Mouse (Mus musculus) intestine, postnatal 0 days (tissue): Measurements from ENCODE around the gene Ctnna2. TPM values are rescaled to one million over a fixed set of nuclear protein-coding genes. Genes with fewer than 3 reads are reported as not detected.

Source experiments
- ATAC-seq: fragments of 200-750 bp; cut with Nextera tagmentation; 2 replicates; pipeline ENCODE4 v1.8.0; 2017; ENCODE audit warnings: mild to moderate bottlenecking, moderate TSS enrichment, moderate library complexity
- H3K27ac ChIP-seq: fragments of 300-500 bp; sonication (generic); 2 replicates; pipeline ENCODE4 v1.5.1; 2014; ENCODE audit warnings: mild to moderate bottlenecking, low read depth, low read length, moderate library complexity
- H3K27me3 ChIP-seq: fragments of 300-500 bp; sonication (generic); replicated peaks from 2 replicates; pipeline ENCODE4 v1.6.1; 2014; ENCODE audit warnings: low read length, mixed read lengths; ENCODE audit not compliant: control insufficient read depth, insufficient read depth
- H3K36me3 ChIP-seq: fragments of 300-500 bp; sonication (generic); 2 replicates; pipeline ENCODE4 v1.6.1; 2014; ENCODE audit warnings: mild to moderate bottlenecking, moderate library complexity; ENCODE audit not compliant: control insufficient read depth, insufficient read depth
- H3K4me1 ChIP-seq: fragments of 300-500 bp; sonication (generic); replicated peaks from 2 replicates; pipeline ENCODE4 v1.6.1; 2014; ENCODE audit warnings: antibody characterized with exemption, low read length, mixed read lengths; ENCODE audit not compliant: control insufficient read depth, insufficient read depth
- H3K4me2 ChIP-seq: fragments of 300-500 bp; sonication (generic); replicated peaks from 2 replicates; pipeline ENCODE4 v1.6.1; 2014; ENCODE audit warnings: low read depth, mild to moderate bottlenecking, moderate library complexity
- H3K4me3 ChIP-seq: fragments of 300-500 bp; sonication (generic); 2 replicates; pipeline ENCODE4 v1.5.1; 2014; ENCODE audit warnings: low read depth, low read length
- H3K9ac ChIP-seq: fragments of 300-500 bp; sonication (generic); 2 replicates; pipeline ENCODE4 v1.6.1; 2014; ENCODE audit warnings: mild to moderate bottlenecking, low read depth, low read length
- H3K9me3 ChIP-seq: fragments of 300-500 bp; sonication (generic); 2 replicates; pipeline ENCODE4 v1.6.1; 2016; ENCODE audit warnings: mixed run types; ENCODE audit not compliant: control insufficient read depth
- CTCF ChIP-seq: sonication (generic); IDR thresholded peaks from 2 replicates; pipeline ENCODE4 v1.5.1; 2016; ENCODE audit warnings: low read depth, mild to moderate bottlenecking, control low read depth, antibody characterized with exemption, moderate library complexity
- WGBS: fragments of 180-500 bp; shearing (Covaris S2); extraction: QIAGEN DNeasy Blood & Tissue Kit; methylation state at CpG from one replicate; pipeline ENCODE4 v1.1.7; 2014; 5-methylcytosine and 5-hydroxymethylcytosine counted together
- polyA plus RNA-seq: library from polyadenylated mRNA; unstranded; fragments of >200 nt; fragmentation: Nextera tagmentation; extraction: Ambion mirVana; gene quantifications from 2 replicates; pipeline ENCODE4 v1.2.1, GENCODE M21; 2015

Ctnna2 gene
- polyA plus RNA-seq, 1 experiment from 2014 or later, result 2.3 TPM

DNA sequence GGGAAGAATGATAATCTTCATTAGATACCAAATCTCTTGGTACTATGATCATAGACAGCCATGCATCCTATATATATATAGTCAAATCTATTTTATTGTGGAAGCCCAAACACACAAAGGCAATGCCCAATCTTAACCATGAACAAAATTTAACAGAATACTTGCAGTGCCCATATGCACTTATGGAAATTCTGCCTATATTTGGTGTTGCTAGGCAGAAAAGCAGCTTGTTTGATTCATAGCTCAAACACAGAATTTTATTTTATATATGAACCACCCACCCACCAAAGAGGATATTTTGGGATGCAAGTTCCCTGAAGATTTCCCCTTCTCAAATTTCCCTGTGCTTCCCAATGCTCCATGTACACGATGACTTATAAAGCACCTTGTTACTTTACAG lies 655.2 kb downstream of the Ctnna2 start:
- Histone ChIP-seq H3K9me3 (no peaks in the 10 kb centered on the region), H3K36me3 (no peaks in the 10 kb centered on the region), H3K27ac (no peak overlapping the region), H3K4me2 (no peak overlapping the region), H3K27me3 (no peaks in the 10 kb centered on the region), H3K4me1 (no peaks in the 10 kb centered on the region), H3K4me3 (no peak overlapping the region), H3K9ac (no peak overlapping the region)
- ATAC-seq, result no peak
- 78% methylated on average over 1 of the region's 1 CpGs for WGBS
- TF ChIP-seq CTCF, result no peak

DNA sequence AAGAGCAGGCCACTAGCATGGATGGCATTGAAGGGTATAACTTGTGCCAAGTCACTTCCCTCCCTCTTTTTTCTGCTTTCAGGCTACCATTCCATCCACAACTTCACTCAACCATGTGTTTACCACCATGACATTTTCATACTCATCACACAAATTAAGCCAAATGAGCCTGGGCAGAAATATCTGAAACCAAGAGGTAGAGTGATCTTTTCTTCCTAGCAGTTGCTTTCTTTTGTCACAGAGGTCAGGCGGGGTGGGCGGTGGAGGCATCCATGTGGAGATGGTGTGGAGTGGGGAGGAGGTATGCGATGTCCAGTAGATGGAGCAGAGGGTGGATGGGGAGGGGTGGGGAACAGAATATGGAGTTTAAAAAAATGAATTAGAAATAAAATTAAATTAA lies 672.7 kb downstream of the Ctnna2 start:
- no peak overlapping the region for H3K9ac ChIP-seq
- H3K4me2 ChIP-seq, result no peak overlapping the region
- H3K27ac ChIP-seq, result no peak overlapping the region
- no peak for ATAC-seq
- H3K4me3 ChIP-seq, result no peak overlapping the region
- H3K4me1 ChIP-seq, result no peaks in the 10 kb centered on the region
- no peak for TF ChIP-seq CTCF
- 91% methylated on average over 3 of the region's 3 CpGs for WGBS
- H3K9me3 ChIP-seq, result no peaks in the 10 kb centered on the region
- no peaks in the 10 kb centered on the region for H3K36me3 ChIP-seq
- H3K27me3 ChIP-seq, result no peaks in the 10 kb centered on the region

- no peaks in the 10 kb centered on the region for H3K36me3 ChIP-seq
- H3K27me3 ChIP-seq, result no peaks in the 10 kb centered on the region
- ATAC-seq, result no peak
- no peaks in the 10 kb centered on the region for H3K9me3 ChIP-seq
- H3K9ac ChIP-seq, result no peak overlapping the region
- H3K4me2 ChIP-seq, result no peak overlapping the region
- H3K27ac ChIP-seq, result no peak overlapping the region
- no peaks in the 10 kb centered on the region for H3K4me1 ChIP-seq
- 87% methylated on average over 1 of the region's 1 CpGs for WGBS
- no peak for TF ChIP-seq CTCF
- H3K4me3 ChIP-seq, result no peak overlapping the region
Measured at GRCm38 (mm10) chr6:77301305-77301704, 678.2 kb downstream of the Ctnna2 start.

GRCm38 (mm10) chr6:77291415-77291814 lies 688.1 kb downstream of the Ctnna2 start:
- Histone ChIP-seq H3K4me1 (no peaks in the 10 kb centered on the region), H3K36me3 (no peaks in the 10 kb centered on the region), H3K9me3 (no peaks in the 10 kb centered on the region), H3K4me3 (no peak overlapping the region), H3K9ac (no peak overlapping the region), H3K27ac (no peak overlapping the region), H3K27me3 (no peaks in the 10 kb centered on the region), H3K4me2 (no peak overlapping the region)
- no peak for TF ChIP-seq CTCF
- no peak for ATAC-seq
- 71% methylated on average over 6 of the region's 6 CpGs for WGBS

DNA sequence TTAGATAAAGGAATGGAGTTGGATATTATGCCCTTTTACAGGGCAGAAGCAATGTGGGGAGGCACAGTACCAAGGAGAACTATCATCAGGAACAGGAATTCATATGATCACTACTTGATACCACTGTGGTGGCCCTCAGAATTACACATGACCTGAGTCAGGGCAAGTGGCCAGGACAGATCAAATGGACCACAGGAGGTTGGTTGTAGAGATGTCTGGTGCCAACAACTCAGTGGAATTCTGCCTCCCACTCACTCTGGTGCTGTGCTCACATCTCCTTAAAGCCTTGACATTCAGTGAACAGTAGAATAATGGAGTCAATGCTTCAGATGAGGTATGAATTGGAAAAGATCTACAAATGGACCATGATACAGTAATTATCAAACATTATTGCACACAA lies 691.1 kb downstream of the Ctnna2 start:
- no peak for ATAC-seq
- Histone ChIP-seq H3K9me3 (no peaks in the 10 kb centered on the region), H3K27me3 (no peaks in the 10 kb centered on the region), H3K4me2 (no peak overlapping the region), H3K4me1 (no peaks in the 10 kb centered on the region), H3K9ac (no peak overlapping the region), H3K36me3 (no peaks in the 10 kb centered on the region), H3K4me3 (no peak overlapping the region), H3K27ac (no peak overlapping the region)
- TF ChIP-seq CTCF, result no peak

- no peaks in the 10 kb centered on the region for H3K9me3 ChIP-seq
- TF ChIP-seq CTCF, result no peak
- H3K27me3 ChIP-seq, result no peaks in the 10 kb centered on the region
- no peak overlapping the region for H3K4me2 ChIP-seq
- no peak overlapping the region for H3K9ac ChIP-seq
- H3K4me3 ChIP-seq, result no peak overlapping the region
- no peak for ATAC-seq
- no peak overlapping the region for H3K27ac ChIP-seq
- H3K36me3 ChIP-seq, result no peaks in the 10 kb centered on the region
- WGBS, result 87% methylated on average over 5 of the region's 5 CpGs
- H3K4me1 ChIP-seq, result no peaks in the 10 kb centered on the region
Measured at GRCm38 (mm10) chr6:77286317-77286716, 693.2 kb downstream of the Ctnna2 start.

GRCm38 (mm10) chr6:77278794-77279193 lies 700.7 kb downstream of the Ctnna2 start:
- Histone ChIP-seq H3K9ac (no peak overlapping the region), H3K27me3 (no peaks in the 10 kb centered on the region), H3K4me2 (no peak overlapping the region), H3K4me3 (no peak overlapping the region), H3K27ac (no peak overlapping the region), H3K9me3 (no peaks in the 10 kb centered on the region), H3K4me1 (no peaks in the 10 kb centered on the region), H3K36me3 (no peaks in the 10 kb centered on the region)
- TF ChIP-seq CTCF, result no peak
- WGBS, result 87% methylated on average over 5 of the region's 5 CpGs
- ATAC-seq, result no peak
